Mouse (Mus musculus): ENCODE measurements at regions not wholly inside any gene's neighbourhood (a gene's known extent, or its start where the extent isn't known, plus 50 kb on each side); places are given as distances from the start of the nearest gene placed in this dataset.
A peak's percentile ranks its signal among the peaks of the same experiment; 100 is the strongest.

- in situ Hi-C loops (cut with MboI; ENCODE audit: low pct_ligation_motif_present, low pct_unique_long_range_greater_than_20kb, low sequenced_read_pairs) (no loop called here), dilution Hi-C loops (cut with MboI; ENCODE audit: extremely low pct_ligation_motif_present, extremely low pct_unique_long_range_greater_than_20kb, low sequenced_read_pairs) (no loop called here)
- no peaks in the 10 kb centered on the region for H3K4me1 ChIP-seq (ENCODE audit: control insufficient read depth in 1 of 2, insufficient read depth in 2 of 2)
- no peaks in the 10 kb centered on the region for H3K27me3 ChIP-seq (replicated peaks)
- peaks cover 30% of the 10 kb centered on the region for H3K9me3 ChIP-seq (replicated peaks; ENCODE audit: low read length)
- TF ChIP-seq CTCF (conservative IDR thresholded peaks at IDR 0.05 in 1 of 2, IDR thresholded peaks at IDR 0.05 in 1 of 2; ENCODE audit: low read depth in 2 of 2, low read length in 2 of 2) (peak in 1 of 2 experiments; percentile 10; a peak in 1 of 4 replicates), ZNF384 (IDR thresholded peaks at IDR 0.05; ENCODE audit: low read depth, low read length) (no peak), SMC3 (IDR thresholded peaks at IDR 0.05; ENCODE audit: low read depth, low read length) (peak; percentile 11; the same call in 1 of the 2 replicates), ZMIZ1 (IDR thresholded peaks at IDR 0.05; ENCODE audit: low read depth, low read length) (no peak), RAD21 (IDR thresholded peaks at IDR 0.05; ENCODE audit: low read depth, low read length) (peak; percentile 32), NELFE (IDR thresholded peaks at IDR 0.05; ENCODE audit: low read depth, low read length) (no peak), EP300 (IDR thresholded peaks at IDR 0.05; ENCODE audit: low read length) (no peak)
- no peaks in the 10 kb centered on the region for H3K79me2 ChIP-seq (replicated peaks; ENCODE audit: control insufficient read depth, extremely low read depth, insufficient read depth, poor library complexity, severe bottlenecking)
- H3K9ac ChIP-seq (ENCODE audit: insufficient read depth, low read depth) = no peak overlapping the region
- DNase-seq (ENCODE audit: extremely low read depth) = no peak
- H3K36me3 ChIP-seq (replicated peaks in 1 of 2; ENCODE audit: control insufficient read depth in 1 of 2, insufficient read depth in 1 of 2, low read length in 1 of 2) = no peaks in the 10 kb centered on the region
- no peak overlapping the region for H3K4me2 ChIP-seq (ENCODE audit: insufficient read depth, low read depth, poor library complexity, severe bottlenecking)
- H3K4me3 ChIP-seq (replicated peaks in 1 of 3; ENCODE audit: low read depth in 2 of 3, low read length in 2 of 3, poor library complexity in 1 of 3) = no peak overlapping the region
- H3K27ac ChIP-seq (ENCODE audit: insufficient read depth, low read depth) = no peak overlapping the region
Observed at GRCm38 (mm10) chr15:15329796-15330195, 1398.8 kb upstream of the Cdh9 start.

GRCm38 (mm10) chr15:15331947-15332346, 1396.6 kb upstream of the Cdh9 start:
- H3K36me3 ChIP-seq (replicated peaks in 1 of 2; ENCODE audit: control insufficient read depth in 1 of 2, insufficient read depth in 1 of 2, low read length in 1 of 2) = no peaks in the 10 kb centered on the region
- TF ChIP-seq CHD1 (IDR thresholded peaks at IDR 0.05; ENCODE audit: low read depth, low read length) (no peak), ZC3H11A (IDR thresholded peaks at IDR 0.05; ENCODE audit: low read depth, low read length) (no peak), MAFK (IDR thresholded peaks at IDR 0.05; ENCODE audit: insufficient replicate concordance, low read length) (no peak), USF1 (IDR thresholded peaks at IDR 0.05; ENCODE audit: low read depth, low read length) (no peak), KAT2A (IDR thresholded peaks at IDR 0.05; ENCODE audit: insufficient replicate concordance, low read length) (no peak), SIN3A (IDR thresholded peaks at IDR 0.05; ENCODE audit: low read length) (no peak), IRF4 (IDR thresholded peaks at IDR 0.05; ENCODE audit: low read depth, low read length) (no peak), ZMIZ1 (IDR thresholded peaks at IDR 0.05; ENCODE audit: low read depth, low read length) (no peak), RAD21 (IDR thresholded peaks at IDR 0.05; ENCODE audit: low read depth, low read length) (no peak), ZKSCAN1 (IDR thresholded peaks at IDR 0.05; ENCODE audit: borderline replicate concordance, low read depth, low read length) (no peak), E2F4 (IDR thresholded peaks at IDR 0.05; ENCODE audit: insufficient replicate concordance, low read depth, low read length) (no peak), TBP (conservative IDR thresholded peaks at IDR 0.05; ENCODE audit: low read depth, low read length) (no peak), SMC3 (IDR thresholded peaks at IDR 0.05; ENCODE audit: low read depth, low read length) (no peak), MXI1 (IDR thresholded peaks at IDR 0.05; ENCODE audit: low read depth, low read length) (no peak), ETS1 (conservative IDR thresholded peaks at IDR 0.05; ENCODE audit: low read depth, low read length) (no peak)
- no peak overlapping the region for H3K4me2 ChIP-seq (ENCODE audit: insufficient read depth, low read depth, poor library complexity, severe bottlenecking)
- H3K9ac ChIP-seq (ENCODE audit: insufficient read depth, low read depth) = no peak overlapping the region
- no peaks in the 10 kb centered on the region for H3K79me2 ChIP-seq (replicated peaks; ENCODE audit: control insufficient read depth, extremely low read depth, insufficient read depth, poor library complexity, severe bottlenecking)
- H3K27me3 ChIP-seq (replicated peaks) = no peaks in the 10 kb centered on the region
- peaks cover 21% of the 10 kb centered on the region for H3K9me3 ChIP-seq (replicated peaks; ENCODE audit: low read length)
- in situ Hi-C loops (cut with MboI; ENCODE audit: low pct_ligation_motif_present, low pct_unique_long_range_greater_than_20kb, low sequenced_read_pairs) (no loop called here), dilution Hi-C loops (cut with MboI; ENCODE audit: extremely low pct_ligation_motif_present, extremely low pct_unique_long_range_greater_than_20kb, low sequenced_read_pairs) (no loop called here)
- no peak overlapping the region for H3K4me3 ChIP-seq (replicated peaks in 1 of 3; ENCODE audit: low read depth in 2 of 3, low read length in 2 of 3, poor library complexity in 1 of 3)
- H3K4me1 ChIP-seq (ENCODE audit: control insufficient read depth in 1 of 2, insufficient read depth in 2 of 2) = no peaks in the 10 kb centered on the region
- no peak overlapping the region for H3K27ac ChIP-seq (ENCODE audit: insufficient read depth, low read depth)
- no peak for DNase-seq (ENCODE audit: extremely low read depth)
